Mouse (Mus musculus) neutrophil, adult 5-6 weeks (primary cell): ENCODE results near the gene Snip1. TPM values are rescaled to one million over a fixed set of nuclear protein-coding genes. Genes with fewer than 3 reads are reported as not detected.

Source experiments
- ATAC-seq: fragments of 151-379, 151-347 bp; 2 replicates; pipeline ENCODE4 v1.8.0; 2017; ENCODE audit warnings: mild to moderate bottlenecking, moderate TSS enrichment; ENCODE audit not compliant: insufficient number of reproducible peaks, poor library complexity, low FRiP score, severe bottlenecking; ENCODE audit errors: extremely low read depth
- total RNA-seq: library from RNA; stranded (forward); fragments of 200-1000 nt; gene quantifications from 2 replicates; pipeline ENCODE4 v1.2.3, GENCODE M21; 2017

The Snip1 gene
- total RNA-seq = 26.2 and 30.0 TPM in 2 replicates

DNA sequence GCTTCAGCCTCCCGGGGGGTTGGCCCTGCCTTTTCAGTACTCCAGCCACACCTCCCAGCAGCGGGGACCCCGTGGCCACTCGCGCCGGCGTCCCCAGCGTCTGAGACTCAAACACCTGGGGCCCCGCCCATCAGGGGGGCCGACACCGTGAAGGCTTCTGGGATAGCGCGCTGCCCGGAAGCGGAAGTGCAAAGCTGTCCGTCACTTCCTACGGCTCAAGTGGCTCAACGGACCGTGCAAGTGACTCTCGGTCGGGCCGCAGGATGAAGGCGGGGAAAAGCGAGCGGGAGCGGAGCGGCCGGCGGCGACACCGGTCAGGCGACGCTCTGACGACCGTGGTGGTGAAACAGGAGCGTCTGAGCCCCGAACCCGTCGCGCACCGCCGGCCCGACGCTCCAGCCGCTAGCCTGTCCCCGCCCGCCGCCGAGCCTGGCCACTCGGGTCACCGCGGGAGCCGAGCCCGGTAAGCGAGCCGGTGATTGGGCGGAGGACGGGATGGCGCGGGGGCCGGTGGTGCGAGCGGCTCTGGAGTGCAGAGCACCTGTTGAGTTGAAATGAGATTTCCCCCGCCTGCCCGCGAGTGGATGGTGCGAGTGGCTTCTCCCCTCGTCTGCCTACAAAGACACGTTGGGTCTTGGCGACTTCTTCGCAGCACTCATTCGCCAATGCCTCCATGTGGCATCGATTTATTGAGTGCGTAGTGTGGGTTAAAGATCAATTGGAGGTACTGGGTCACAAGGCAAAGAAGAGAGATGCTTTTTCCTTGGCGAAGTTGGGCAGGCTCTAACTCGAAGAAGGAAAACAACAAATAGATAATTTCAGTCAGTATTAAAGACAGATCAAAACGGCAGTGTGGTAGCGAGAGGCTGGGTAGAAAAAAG, at the start of gene Snip1:
Gene Snip1 (plus strand): TSS at position 183 of the 881 bp plus-strand sequence.
- ATAC-seq = peak; percentile 96

DNA sequence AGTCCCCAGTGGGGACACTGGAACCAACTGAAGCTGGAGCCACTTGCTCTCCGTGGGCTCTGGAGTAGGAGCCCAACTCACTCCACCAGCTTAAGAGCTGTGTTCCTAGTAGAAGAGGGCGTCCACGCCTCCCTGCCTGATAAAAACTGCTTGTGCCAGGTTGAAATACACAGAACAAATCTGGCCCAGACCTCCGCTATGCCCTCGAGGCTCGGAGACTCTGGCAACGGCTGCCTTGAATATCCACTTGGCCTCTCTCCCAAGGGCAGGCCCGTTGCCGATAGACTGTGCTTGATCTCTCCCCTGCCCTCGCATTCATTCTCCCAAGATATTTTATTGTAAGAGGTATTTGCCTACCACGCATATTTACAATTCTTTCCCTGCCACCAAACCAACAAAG, 49.0 kb upstream of the Snip1 start:
- ATAC-seq = no peak

DNA sequence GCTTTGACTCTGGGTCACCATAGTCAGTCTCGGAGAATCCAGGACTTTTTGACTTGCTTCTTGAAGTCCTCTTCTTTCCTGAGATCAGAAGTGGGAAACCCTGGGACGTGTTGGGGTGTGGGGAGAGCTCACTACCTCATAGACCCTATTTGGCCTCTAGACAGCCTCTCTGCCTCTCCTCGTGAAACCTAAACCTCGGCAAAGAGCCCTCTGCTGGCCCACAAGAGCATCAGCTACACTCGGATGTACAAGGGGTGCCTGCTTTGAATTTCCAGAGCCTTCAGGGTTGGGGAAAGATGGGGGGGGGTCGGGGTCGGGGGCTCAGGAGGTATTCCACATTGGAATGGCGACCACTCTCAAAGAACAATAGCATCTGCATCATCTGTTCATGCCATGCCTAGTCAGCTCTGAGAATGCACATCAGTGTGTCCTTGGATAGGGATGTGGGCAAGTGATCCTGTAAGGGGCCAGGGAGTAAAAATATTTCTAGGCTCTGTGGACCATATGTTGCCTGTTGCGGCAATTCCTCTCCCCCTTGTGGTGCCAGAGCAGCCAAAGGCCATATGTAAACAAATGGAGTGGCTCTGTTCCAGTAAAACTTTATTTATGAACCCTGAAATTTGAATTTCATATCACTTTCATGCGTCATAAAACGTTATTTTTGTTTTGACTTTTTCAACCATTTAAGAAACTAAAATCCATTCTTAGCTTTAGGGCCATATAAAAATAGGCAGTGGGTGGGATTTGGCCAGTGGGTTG, 45.5 kb upstream of the Snip1 start:
- ATAC-seq = no peak

DNA sequence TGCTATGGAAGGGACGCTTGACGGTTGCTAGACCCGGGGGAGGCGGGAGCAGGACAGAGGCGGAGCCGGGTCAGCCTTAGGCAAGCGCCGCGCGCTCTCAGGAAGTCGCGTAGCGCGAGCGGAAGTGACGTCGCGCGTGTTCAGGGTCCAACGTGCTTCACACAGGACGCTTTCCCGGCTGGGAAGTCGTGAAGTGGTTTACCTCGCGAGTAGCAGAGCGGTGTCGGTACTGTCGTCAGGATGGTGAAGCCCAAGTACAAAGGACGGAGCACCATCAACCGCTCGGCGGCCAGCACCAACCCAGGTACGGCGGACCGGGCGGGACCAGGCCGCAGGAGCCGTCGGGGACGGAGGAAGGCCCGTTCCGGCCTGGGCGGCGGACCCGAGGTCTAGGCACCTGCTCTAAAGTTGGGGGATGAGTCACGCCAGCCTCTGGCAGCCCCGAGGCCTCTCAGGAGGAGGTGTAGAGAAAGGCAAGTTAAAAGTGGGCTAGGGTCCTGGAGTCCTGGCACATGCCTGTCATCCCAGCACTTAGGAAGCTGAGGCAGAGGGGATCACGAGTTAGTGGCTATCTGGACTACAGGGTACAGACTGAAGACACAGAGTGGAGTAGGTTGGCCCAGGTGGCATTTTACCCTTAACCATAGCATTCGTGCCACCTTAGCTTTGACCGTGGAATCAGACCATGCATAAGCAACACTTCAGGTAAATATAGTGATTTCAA, 36.4 kb upstream of the Snip1 start:
- peak; percentile 99 for ATAC-seq

DNA sequence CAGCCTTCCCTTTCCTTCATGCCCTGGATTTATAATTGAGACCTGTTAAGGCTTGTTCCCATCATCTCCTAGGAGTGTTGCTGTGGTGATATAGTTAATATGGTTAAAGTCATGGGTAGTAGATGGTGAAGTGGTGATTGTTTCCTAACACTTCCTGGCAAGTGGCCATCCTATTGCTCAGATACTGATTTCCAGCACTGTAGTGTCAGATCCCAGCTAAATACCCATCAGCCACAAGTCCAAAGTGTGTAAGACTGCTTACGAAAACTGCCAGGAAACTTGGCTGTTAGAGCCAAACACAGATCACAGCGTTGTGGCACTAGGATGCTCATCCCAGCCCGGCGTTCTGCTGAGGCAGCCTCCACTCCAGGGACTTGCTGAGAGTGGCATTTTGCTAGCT, 32.1 kb upstream of the Snip1 start:
- no peak for ATAC-seq

DNA sequence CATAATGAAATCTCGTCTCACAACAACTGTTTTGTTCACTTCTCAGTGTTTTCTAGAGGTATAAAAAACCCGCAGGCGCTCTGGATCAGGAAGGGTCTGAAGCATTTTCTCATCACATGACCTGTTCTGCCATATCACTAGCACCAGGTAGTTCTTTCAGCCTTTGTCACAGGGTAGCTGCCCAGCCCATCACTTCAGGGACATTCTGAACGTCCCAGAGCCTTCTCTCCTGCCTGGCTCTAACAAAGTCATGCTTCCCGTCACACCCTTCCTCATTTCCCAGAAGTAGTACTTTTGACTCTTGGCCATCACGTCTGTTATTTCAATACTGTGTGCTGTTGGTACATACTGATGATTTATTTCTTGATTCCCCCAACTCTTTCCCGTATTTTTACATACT, 22.0 kb upstream of the Snip1 start:
- no peak for ATAC-seq

DNA sequence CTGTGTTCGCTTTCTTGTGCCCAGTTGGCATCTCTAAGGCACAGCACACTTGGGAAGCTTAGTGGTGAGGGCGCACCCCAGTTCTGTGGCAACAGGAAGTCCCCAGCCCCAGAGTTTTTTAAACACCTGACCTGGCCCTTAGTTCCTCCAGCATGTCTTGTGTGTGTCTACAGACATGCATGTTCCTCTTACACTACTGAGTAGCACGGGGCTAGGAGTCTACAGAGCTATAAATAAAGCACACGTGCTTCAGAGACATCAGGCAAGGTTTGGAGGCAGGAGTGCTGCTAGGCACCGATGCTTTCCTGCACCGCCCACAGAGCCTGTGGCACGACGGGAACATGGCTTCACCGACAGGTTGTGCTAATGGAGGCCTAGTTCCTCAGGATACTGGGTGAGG, 11.1 kb upstream of the Snip1 start:
- ATAC-seq = peak; percentile 57

DNA sequence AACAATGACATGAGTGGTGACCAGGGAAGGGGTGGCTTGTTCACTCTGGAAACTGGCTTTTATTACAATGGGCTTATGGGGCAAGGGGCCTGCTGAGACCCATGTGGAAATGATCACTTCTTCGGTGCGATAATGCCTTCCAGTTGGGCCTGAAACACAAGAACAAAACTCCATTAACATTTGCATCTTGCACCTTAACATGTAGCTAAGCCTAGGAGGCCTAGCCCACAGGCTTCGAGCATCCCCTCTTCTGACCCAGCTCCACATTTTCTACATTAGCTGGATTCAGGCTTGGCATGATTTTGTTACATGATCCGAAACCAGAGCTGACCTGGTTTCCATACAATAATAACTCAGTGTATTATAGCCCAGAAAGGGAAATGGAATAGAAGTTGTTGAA, 10.0 kb upstream of the Snip1 start:
- no peak for ATAC-seq

DNA sequence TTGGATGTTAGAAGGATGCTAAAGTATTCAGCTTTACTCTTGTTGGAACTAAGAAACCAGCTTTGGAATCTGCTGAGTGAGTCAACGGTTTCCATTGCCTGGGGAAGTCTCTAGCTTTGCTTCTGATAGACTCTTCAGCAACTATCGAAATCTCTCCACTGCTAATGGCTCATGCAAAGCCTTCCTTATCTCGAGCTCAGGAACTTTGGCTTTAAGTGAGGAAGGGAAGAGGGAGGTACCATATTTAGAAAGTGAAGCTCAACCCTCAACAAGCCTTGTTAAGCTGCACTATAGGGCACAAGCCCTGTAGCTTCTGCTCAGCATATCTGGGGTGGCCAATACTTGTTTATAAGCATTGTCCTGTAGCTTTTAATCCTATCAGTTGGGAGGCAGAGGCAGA, 9.2 kb upstream of the Snip1 start:
- ATAC-seq = no peak

DNA sequence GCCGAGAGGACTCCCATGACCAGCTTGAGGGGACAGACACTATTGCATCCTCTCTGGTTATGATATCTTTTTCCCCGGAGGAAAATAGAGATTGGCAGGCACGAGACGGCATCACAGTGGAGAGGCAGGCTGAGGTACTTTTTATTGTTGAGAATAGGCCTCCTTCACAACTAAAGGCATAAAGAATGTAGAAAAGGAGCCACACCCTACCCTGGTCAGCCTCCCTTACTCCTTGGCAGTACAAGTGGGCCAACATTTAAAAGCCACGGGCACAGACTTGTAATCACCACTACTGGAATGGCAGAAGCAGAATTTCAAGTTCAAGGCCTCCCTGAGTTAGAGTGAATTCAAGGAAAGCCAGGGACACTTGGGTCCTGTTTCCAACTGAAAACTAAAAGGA, 8.4 kb upstream of the Snip1 start:
- no peak for ATAC-seq

DNA sequence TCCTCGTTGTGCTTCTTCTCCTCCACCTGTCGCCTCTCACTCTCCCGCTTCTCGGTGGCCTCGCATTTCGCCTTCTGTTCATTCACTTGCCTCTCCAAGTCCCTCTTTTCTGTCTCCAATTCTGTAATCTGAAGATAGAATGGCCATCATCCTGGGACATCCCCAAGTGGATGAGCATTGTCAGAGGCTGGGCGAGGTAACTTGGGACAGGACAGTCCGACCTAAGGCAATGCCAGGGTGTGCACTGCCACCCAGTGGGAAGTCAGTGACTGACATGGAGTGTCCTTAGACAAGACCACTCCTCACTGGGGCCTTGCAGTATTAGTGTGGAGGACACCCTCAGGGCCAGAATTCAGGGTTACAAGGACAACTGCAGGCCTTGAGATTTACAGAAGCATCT, 7.4 kb upstream of the Snip1 start:
- ATAC-seq = peak; percentile 83

DNA sequence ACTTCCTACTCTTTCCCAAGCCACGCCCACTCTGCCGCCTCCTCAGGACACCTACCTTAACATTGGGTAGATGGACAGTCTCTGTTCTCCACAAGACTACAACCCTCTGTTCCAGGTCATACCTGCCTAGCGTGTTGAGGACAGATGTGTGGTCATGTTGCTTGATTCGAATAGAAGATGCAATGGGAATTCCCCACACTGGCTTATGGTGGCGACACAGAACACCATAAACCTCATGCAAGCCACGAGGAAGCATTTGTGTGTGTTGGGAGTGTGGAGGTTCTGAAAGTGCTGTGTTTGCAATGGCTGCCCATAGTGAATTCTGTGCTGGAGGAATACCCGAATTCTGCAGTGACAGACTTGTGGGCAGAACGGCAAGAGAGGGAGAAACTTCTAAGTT, 2.6 kb upstream of the Snip1 start:
- no peak for ATAC-seq

DNA sequence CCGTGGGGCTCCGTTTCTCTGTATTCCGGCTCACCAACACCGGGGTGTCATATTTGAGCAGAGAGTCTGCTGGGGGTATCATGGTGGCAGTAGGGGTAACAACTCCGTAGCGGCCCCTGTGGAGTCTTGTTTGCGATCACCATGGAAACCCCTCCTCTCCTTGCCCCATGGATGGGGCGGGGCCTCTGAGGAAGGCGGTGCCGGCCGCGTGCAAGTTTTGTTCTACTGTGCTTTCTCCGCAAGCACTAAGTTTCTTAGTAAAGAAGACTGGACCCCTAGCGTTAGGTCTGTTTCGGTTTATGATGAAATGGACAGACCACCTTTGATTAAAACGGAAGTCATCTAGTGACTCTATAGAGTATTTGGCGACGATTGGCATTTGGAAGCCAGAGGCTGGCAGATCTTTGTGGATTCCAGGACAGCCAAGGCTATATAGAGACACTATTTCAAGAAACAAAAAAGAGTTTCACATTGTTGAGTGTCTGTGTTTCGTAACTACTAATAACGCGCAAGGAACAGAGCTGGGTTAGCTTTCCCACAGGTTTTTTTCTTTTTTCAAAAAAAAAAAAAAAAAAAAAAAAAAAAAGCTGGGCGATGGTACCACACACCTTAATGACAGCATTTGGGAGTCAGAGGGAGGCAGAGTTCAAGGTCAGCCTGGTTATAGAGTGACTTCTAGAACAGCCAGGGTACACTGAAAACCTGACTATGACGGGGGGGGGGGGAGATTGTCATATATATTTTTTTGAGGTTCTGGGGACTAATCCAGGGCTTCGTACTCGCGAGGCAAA, 760 bp upstream of the Snip1 start, which contains the start of gene Dnali1:
Gene Dnali1 (minus strand): TSS at position 187 of the 791 bp plus-strand sequence.
- ATAC-seq = peak; percentile 42

DNA sequence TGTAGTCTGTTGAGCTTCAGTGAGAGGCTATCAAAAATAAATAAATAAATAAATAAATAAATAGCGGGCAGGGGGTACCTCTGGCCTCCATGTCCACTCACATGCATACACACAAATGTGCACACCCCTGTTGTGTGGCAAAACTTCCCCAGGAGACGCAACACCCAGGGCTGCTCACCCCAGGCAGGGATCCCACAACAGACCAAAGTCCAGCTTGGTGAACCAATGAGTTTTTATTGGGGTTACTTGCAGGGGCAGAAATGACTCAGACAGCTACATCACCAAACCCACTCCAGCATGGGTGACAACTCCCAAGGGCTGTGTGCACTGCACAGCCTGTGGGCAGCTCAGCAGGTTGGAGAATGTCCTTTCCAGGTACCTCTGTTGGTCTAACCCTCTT, 11.2 kb downstream of the Snip1 start:
- no peak for ATAC-seq

DNA sequence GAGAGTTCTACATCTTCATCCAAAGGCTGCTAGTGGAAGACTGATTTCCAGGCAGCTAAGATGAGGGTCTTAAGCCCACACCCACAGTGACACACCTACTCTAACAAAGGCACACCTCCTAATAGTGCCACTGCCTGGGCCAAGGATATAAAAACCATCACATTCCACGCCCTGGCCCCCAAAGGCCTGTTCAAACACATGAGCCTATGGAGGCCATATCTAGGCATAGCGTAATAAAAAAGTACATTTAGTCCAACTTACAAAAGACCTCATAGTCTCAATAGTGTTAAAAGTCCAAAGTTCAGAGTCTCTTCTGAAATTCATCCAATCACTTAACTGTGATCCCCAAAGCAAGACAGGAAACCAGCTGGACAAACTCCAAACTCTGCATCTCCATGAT, 12.2 kb downstream of the Snip1 start:
- no peak for ATAC-seq

DNA sequence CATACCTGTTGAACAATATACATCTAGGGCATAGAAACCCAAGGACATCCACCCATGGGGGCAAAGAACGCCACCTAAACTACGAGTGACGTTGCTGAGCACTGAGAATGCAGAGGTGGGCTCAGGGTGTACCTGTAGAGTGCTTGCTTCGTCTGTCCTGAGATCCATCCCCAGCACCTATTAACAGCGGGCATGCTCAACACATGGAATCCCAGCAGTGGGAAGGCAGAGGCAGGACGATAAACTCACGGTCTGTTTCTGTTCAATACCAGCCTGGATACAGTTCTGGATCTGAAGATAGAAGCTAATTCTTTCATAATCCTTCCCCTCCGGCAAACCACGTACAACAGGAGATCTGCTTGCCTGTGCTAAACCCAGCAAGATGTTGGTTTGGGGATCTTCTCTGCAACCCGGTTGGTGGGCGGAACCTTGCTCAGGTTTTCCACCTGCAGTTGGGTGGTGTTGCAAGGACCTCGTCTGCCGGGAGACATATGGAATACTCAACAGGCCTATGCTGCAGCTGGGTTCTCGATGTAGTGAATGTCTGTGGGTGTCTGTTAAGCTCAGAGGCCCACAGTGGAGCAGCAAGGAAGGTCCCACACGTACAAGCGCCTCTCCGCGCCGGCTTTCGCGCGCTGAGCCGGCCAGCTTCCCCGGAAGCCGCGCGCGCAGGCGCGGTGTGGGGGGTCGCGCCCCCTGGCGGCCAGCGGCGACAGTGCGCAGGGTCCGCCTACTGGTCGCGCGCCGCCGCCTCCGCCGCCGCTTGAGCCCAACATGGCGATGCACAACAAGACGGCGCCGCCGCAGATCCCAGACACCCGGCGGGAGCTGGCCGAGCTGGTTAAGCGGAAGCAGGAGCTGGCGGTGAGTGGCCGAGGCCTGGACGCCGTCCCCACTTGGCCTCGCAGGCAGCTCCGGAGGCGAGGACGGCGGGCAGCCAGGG, 18.2 kb downstream of the Snip1 start, which contains the start of gene Meaf6:
Gene Meaf6 (plus strand): TSS at position 732 of the 943 bp plus-strand sequence.
- ATAC-seq = peak; percentile 78

DNA sequence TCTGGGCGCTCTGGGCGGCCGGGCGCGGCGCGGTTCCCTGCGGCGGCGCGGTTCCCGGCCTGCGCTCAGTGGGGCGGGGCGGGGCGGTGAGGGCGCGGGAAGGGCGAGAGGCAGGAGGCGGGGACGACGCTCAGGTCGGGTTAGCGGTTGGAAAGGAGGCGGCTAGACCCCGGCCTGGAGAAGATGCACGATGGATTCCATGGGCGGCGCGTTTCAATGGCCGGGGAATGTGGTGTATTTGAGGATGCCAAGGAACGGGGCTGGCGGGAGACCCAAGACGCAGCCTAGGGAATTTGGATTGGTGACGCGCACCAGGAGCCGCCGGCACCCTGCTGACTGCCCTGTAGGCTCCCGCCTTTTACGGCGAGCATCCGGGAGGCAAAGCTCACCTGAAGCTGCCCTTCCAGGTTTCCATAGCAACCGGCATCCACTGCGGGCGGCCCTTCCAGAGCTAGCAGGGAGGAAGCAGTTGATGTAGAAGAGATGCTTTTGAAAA, 18.9 kb downstream of the Snip1 start:
- ATAC-seq = peak; percentile 53
